In the genomic region with DNA sequence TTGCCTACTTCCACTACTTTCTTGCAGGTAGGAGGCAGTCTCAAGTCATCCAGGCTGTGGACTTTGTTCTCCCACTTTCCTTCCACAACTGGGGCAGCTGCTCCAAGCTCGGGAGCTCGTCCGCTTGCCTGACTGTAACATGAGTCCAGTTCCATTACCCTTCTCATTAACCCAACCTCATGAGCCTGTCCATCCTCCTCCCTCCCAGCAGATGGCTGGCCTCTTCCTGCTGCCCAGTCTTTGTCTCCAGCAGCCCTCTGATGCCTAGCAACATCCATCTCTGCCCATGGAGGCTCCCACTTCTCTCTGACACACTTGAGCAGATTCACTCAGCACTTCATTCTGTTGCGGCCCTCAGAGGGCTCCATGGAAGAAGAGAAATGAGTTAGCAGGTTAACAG, we compare ENCODE assay signal across 26 mouse cellular contexts.
A peak's percentile ranks its signal among the peaks of the same experiment; 100 is the strongest.
DNase-seq lines count a peak whose midpoint lies in the region; ATAC-seq lines count a peak whose summit lies in the region.
"Had no signal": no experiment of that assay in that cellular context is flagged by ENCODE, and none has a peak within 500 bp of the region (broad histone marks: within the 10 kb centered on the region; RNA-seq: fewer than 3 reads in every experiment).

No protein-coding gene starts in this region.

- H3K4me3 ChIP-seq in kidney, embryonic 15.5 days (replicated peaks): no peak overlapping the region
- H3K4me3 ChIP-seq in embryonic facial prominence, embryonic 11.5 days (ENCODE audit: low read depth, low read length): no peak overlapping the region
- no peak overlapping the region for H3K4me3 ChIP-seq in hindbrain, embryonic 16.5 days (ENCODE audit: low read length)
- H3K4me3 ChIP-seq: embryonic facial prominence, embryonic 13.5 days; left cerebral cortex, adult 2 months; limb, embryonic 12.5 days; liver, embryonic 15.5 days; lung, embryonic 15.5 days; midbrain, embryonic 10.5 days had no signal

- WGBS in kidney, embryonic 15.5 days: 55% methylated on average over 4 of the region's 4 CpGs
- WGBS in embryonic facial prominence, embryonic 11.5 days: 61% methylated on average over 4 of the region's 4 CpGs
- WGBS in hindbrain, embryonic 16.5 days: 55% methylated on average over 4 of the region's 4 CpGs

- H3K27me3 ChIP-seq in kidney, embryonic 15.5 days: no peaks in the 10 kb centered on the region
- no peaks in the 10 kb centered on the region for H3K27me3 ChIP-seq in embryonic facial prominence, embryonic 11.5 days (ENCODE audit: control insufficient read depth, insufficient read depth, low read length)
- H3K27me3 ChIP-seq in hindbrain, embryonic 16.5 days (replicated peaks; ENCODE audit: control insufficient read depth, insufficient read depth, low read length): no peaks in the 10 kb centered on the region
- H3K27me3 ChIP-seq: embryonic facial prominence, embryonic 13.5 days; limb, embryonic 12.5 days; liver, embryonic 15.5 days; lung, embryonic 15.5 days had no signal

- DNase-seq in embryo, embryonic 10.5 days (ENCODE audit: low spot score): peak; percentile 22
- no peak for DNase-seq in embryo, embryonic 9.5 days (ENCODE audit: extremely low spot score)
- no peak for DNase-seq in kidney, adult 18-20 months
- no peak for DNase-seq in embryonic facial prominence, embryonic 11.5 days (ENCODE audit: low spot score)
- DNase-seq: adrenal gland, postnatal 10 days; cerebellum, adult 8-10 months; forebrain, postnatal 0 days; gastrocnemius, postnatal 10 days; heart, postnatal 14 days; kidney, postnatal 10 days; right cerebral cortex, postnatal 4 days; thymus, adult 18-20 months; thymus, postnatal 36 days had no signal

- no peak overlapping the region for H3K4me2 ChIP-seq in kidney, embryonic 15.5 days
- H3K4me2 ChIP-seq in embryonic facial prominence, embryonic 11.5 days (ENCODE audit: low read depth, low read length): no peak overlapping the region
- no peak overlapping the region for H3K4me2 ChIP-seq in hindbrain, embryonic 16.5 days (ENCODE audit: low read length)
- H3K4me2 ChIP-seq: embryonic facial prominence, embryonic 13.5 days; limb, embryonic 12.5 days; liver, embryonic 15.5 days; lung, embryonic 15.5 days had no signal

- H3K4me1 ChIP-seq in kidney, embryonic 15.5 days: no peaks in the 10 kb centered on the region
- no peaks in the 10 kb centered on the region for H3K4me1 ChIP-seq in embryonic facial prominence, embryonic 11.5 days (ENCODE audit: control insufficient read depth, insufficient read depth, low read length)
- peaks cover 4% of the 10 kb centered on the region; the same call in 1 of the 2 replicates for H3K4me1 ChIP-seq in hindbrain, embryonic 16.5 days (ENCODE audit: control insufficient read depth, insufficient read depth, low read depth, low read length)
- H3K4me1 ChIP-seq: embryonic facial prominence, embryonic 13.5 days; limb, embryonic 12.5 days; liver, embryonic 15.5 days; lung, embryonic 15.5 days; midbrain, embryonic 10.5 days had no signal

- no peaks in the 10 kb centered on the region for H3K36me3 ChIP-seq in kidney, embryonic 15.5 days
- no peaks in the 10 kb centered on the region for H3K36me3 ChIP-seq in embryonic facial prominence, embryonic 11.5 days (replicated peaks; ENCODE audit: control insufficient read depth, insufficient read depth, low read depth, low read length)
- no peaks in the 10 kb centered on the region for H3K36me3 ChIP-seq in hindbrain, embryonic 16.5 days (ENCODE audit: control insufficient read depth, insufficient read depth, low read length)
- H3K36me3 ChIP-seq: embryonic facial prominence, embryonic 13.5 days; limb, embryonic 12.5 days; liver, embryonic 15.5 days; lung, embryonic 15.5 days; midbrain, embryonic 10.5 days had no signal

- no peak overlapping the region for H3K27ac ChIP-seq in kidney, embryonic 15.5 days
- no peak overlapping the region for H3K27ac ChIP-seq in embryonic facial prominence, embryonic 11.5 days (replicated peaks; ENCODE audit: low read depth, low read length)
- H3K27ac ChIP-seq in hindbrain, embryonic 16.5 days (ENCODE audit: low read depth, low read length): no peak overlapping the region
- H3K27ac ChIP-seq: embryonic facial prominence, embryonic 13.5 days; left cerebral cortex, adult 2 months; limb, embryonic 12.5 days; liver, embryonic 15.5 days; lung, embryonic 15.5 days; midbrain, embryonic 10.5 days; stomach, postnatal 0 days had no signal

- ATAC-seq in kidney, embryonic 15.5 days (replicated peaks; ENCODE audit: low FRiP score): peak; percentile 75; the same call in 1 of the 2 replicates
- 0 out of 2 replicates have a peak, but pooled peaks have one; percentile 34 for ATAC-seq in embryonic facial prominence, embryonic 11.5 days (replicated peaks; ENCODE audit: insufficient number of reproducible peaks, low FRiP score, low TSS enrichment, low read depth)
- peak; percentile 49; the same call in 1 of the 2 replicates for ATAC-seq in hindbrain, embryonic 16.5 days
- no peak for ATAC-seq in frontal cortex, adult (ENCODE audit: low TSS enrichment)
- ATAC-seq: forebrain, postnatal 0 days; intestine, embryonic 16.5 days; midbrain, embryonic 16.5 days; Patski had no signal

- no peaks in the 10 kb centered on the region for H3K9me3 ChIP-seq in kidney, embryonic 15.5 days (replicated peaks)
- no peaks in the 10 kb centered on the region for H3K9me3 ChIP-seq in embryonic facial prominence, embryonic 11.5 days (replicated peaks; ENCODE audit: control insufficient read depth, low read length)
- no peaks in the 10 kb centered on the region for H3K9me3 ChIP-seq in hindbrain, embryonic 16.5 days (ENCODE audit: control insufficient read depth, low read length)
- H3K9me3 ChIP-seq: embryonic facial prominence, embryonic 13.5 days; limb, embryonic 12.5 days; liver, embryonic 15.5 days; lung, embryonic 15.5 days; midbrain, embryonic 10.5 days had no signal

- no peak overlapping the region for H3K9ac ChIP-seq in kidney, embryonic 15.5 days
- H3K9ac ChIP-seq in embryonic facial prominence, embryonic 11.5 days (replicated peaks; ENCODE audit: low read length): no peak overlapping the region
- H3K9ac ChIP-seq in hindbrain, embryonic 16.5 days (ENCODE audit: low read depth, low read length): no peak overlapping the region
- H3K9ac ChIP-seq: embryonic facial prominence, embryonic 13.5 days; forebrain, postnatal 0 days; limb, embryonic 12.5 days; liver, embryonic 15.5 days; lung, embryonic 15.5 days had no signal
